Mouse (Mus musculus) limb, embryonic 14.5 days (tissue): ENCODE results near the gene Nptn. TPM values are rescaled to one million over a fixed set of nuclear protein-coding genes. Genes with fewer than 3 reads are reported as not detected.

Experiments
- ATAC-seq: fragments of 200-750 bp; cut with Nextera tagmentation; 2 replicates; pipeline ENCODE4 v1.8.0; 2017; ENCODE audit warnings: low read depth, moderate number of reproducible peaks, moderate TSS enrichment; ENCODE audit not compliant: low FRiP score
- DNase-seq: peaks from one replicate; pipeline ENCODE4 v3.0.0-alpha.2; 2015; ENCODE audit warnings: low spot score
- H3K27ac ChIP-seq: fragments of 300-500 bp; sonication (generic); replicated peaks from 2 replicates; pipeline ENCODE4 v1.5.1; 2014; ENCODE audit warnings: low read depth, mild to moderate bottlenecking, low read length, moderate library complexity, mixed read lengths
- H3K27me3 ChIP-seq: fragments of 300-500 bp; sonication (generic); 2 replicates; pipeline ENCODE4 v1.6.1; 2014; ENCODE audit warnings: low read length, mixed read lengths; ENCODE audit not compliant: control insufficient read depth, insufficient read depth
- H3K36me3 ChIP-seq: fragments of 300-500 bp; sonication (generic); 2 replicates; pipeline ENCODE4 v1.6.1; 2014; ENCODE audit warnings: mild to moderate bottlenecking, low read length, moderate library complexity, mixed read lengths; ENCODE audit not compliant: control insufficient read depth, insufficient read depth
- H3K4me1 ChIP-seq: fragments of 300-500 bp; sonication (generic); 2 replicates; pipeline ENCODE4 v1.6.1; 2014; ENCODE audit warnings: antibody characterized with exemption, low read length, mixed read lengths; ENCODE audit not compliant: control insufficient read depth, insufficient read depth
- H3K4me2 ChIP-seq: fragments of 300-500 bp; sonication (generic); replicated peaks from 2 replicates; pipeline ENCODE4 v1.6.1; 2014; ENCODE audit warnings: low read depth, mild to moderate bottlenecking, low read length, moderate library complexity; ENCODE audit not compliant: severe bottlenecking
- H3K4me3 ChIP-seq: fragments of 300-500 bp; sonication (generic); replicated peaks from 2 replicates; pipeline ENCODE4 v1.5.1; 2014; ENCODE audit warnings: low read length
- H3K9ac ChIP-seq: fragments of 300-500 bp; sonication (generic); 2 replicates; pipeline ENCODE4 v1.6.1; 2014; ENCODE audit warnings: mild to moderate bottlenecking, low read depth, low read length, moderate library complexity; ENCODE audit not compliant: severe bottlenecking
- H3K9me3 ChIP-seq: fragments of 300-500 bp; sonication (generic); 2 replicates; pipeline ENCODE4 v1.6.1; 2016; ENCODE audit warnings: low read length; ENCODE audit not compliant: control insufficient read depth
- POLR2A ChIP-seq: fragments of 200-500 bp; IDR thresholded peaks from 2 replicates; pipeline ENCODE4 v1.8.0; 2012; ENCODE audit warnings: inconsistent platforms, mild to moderate bottlenecking, moderate library complexity, borderline replicate concordance; ENCODE audit not compliant: insufficient read depth, insufficient read length; ENCODE audit errors: extremely low read depth
- WGBS: fragments of 180-500 bp; shearing (Covaris S2); extraction: QIAGEN DNeasy Blood & Tissue Kit; methylation state at CpG from one replicate; pipeline ENCODE4 v1.1.7; 2014; 5-methylcytosine and 5-hydroxymethylcytosine counted together
- polyA plus RNA-seq, 2 experiments: library from polyadenylated mRNA; depleted of rRNA in 1 of 2; stranded (reverse) in 1 of 2; unstranded in 1 of 2; fragments of >200 nt; fragmentation: Nextera tagmentation in 1 of 2; extraction: Ambion mirVana in 1 of 2; gene quantifications; 2 replicates each; pipeline versions ENCODE4 v1.2.1 to v1.2.3; 2012 to 2014

Nptn gene
- polyA plus RNA-seq, 2 experiments: 135 to 335 TPM

GRCm38 (mm10) chr9:58691471-58691870 is 109.4 kb downstream of the Nptn start:
- H3K4me2 ChIP-seq: no peak overlapping the region
- no peak overlapping the region for H3K9ac ChIP-seq
- H3K27me3 ChIP-seq: no peaks in the 10 kb centered on the region
- no peak for DNase-seq
- ATAC-seq: no peak
- no peaks in the 10 kb centered on the region for H3K36me3 ChIP-seq
- H3K27ac ChIP-seq: no peak overlapping the region
- TF ChIP-seq POLR2A: no peak
- WGBS: 67% methylated on average over 7 of the region's 7 CpGs
- no peaks in the 10 kb centered on the region for H3K9me3 ChIP-seq
- no peak overlapping the region for H3K4me3 ChIP-seq
- no peaks in the 10 kb centered on the region for H3K4me1 ChIP-seq

DNA sequence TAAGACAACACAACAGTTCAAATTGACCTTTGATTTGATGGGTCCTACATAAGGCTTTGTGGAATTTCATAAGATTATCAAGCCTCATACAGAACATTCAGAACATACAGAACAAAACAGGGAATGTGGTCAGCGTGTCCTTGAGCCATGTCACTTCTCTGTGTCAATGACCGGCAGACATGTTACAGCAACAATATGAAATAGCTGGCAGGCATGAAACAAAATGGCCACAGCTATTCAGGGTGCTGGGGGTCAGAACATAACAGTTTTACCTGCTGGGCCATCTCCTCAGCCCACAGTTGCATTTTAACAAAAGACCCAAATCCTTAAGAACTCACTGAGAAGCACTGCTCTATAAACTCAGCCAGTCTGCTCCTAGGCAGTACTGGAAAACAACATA is 116.4 kb downstream of the Nptn start:
- TF ChIP-seq POLR2A: no peak

DNA sequence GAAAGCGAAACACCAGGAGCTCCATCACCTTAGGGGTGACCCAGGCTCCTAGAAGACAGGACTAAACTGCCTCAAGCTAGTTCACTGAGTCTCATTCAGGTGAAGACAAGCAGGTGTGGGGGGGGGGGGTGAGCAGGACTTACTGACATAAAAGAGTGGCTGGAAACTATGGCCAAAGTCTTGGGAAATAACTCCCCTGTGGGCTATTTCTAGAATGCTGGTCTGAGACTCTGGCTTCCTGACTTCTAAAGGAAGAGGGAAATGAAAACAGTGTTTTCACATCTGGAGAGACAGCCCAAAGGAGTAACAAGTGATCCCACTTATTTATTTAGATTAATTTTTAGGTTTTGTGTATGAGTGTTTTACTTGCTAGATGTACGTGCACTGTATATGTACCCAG is 119.7 kb downstream of the Nptn start:
- ATAC-seq (no peak), DNase-seq (no peak)
- 84% methylated on average over 2 of the region's 2 CpGs for WGBS
- H3K9me3 ChIP-seq: no peaks in the 10 kb centered on the region
- H3K27me3 ChIP-seq: no peaks in the 10 kb centered on the region
- H3K36me3 ChIP-seq: no peaks in the 10 kb centered on the region
- no peak for TF ChIP-seq POLR2A
- H3K4me3 ChIP-seq: no peak overlapping the region
- no peak overlapping the region for H3K9ac ChIP-seq
- no peaks in the 10 kb centered on the region for H3K4me1 ChIP-seq
- no peak overlapping the region for H3K4me2 ChIP-seq
- H3K27ac ChIP-seq: no peak overlapping the region

More for the DNA sequence above, 116.4 kb downstream of the Nptn start:
- Histone ChIP-seq H3K4me1 (no peaks in the 10 kb centered on the region), H3K9ac (no peak overlapping the region), H3K9me3 (no peaks in the 10 kb centered on the region), H3K27ac (no peak overlapping the region), H3K36me3 (no peaks in the 10 kb centered on the region), H3K27me3 (no peaks in the 10 kb centered on the region), H3K4me2 (no peak overlapping the region), H3K4me3 (no peak overlapping the region)
- no peak for ATAC-seq
- WGBS: 92% methylated on average over 2 of the region's 2 CpGs
- DNase-seq: no peak

DNA sequence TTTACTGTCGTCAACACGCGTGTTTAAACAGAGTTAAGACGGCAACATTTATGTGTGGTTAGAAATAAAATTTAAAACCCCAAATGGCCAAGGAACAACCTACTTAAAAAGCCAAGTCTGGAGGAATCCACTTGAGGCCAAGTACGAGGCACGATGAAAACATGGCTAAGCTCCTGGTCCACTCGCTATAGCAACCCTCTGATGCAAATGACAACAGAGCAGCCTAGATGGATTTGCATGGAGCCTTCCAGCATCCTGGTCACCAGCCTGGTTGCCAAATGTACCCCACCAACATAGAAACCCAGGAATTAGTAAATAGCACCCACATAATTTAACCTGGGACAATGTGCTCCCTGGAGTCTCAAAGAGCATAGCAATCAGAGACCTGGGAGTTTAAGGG is 121.7 kb downstream of the Nptn start:
- no peak overlapping the region for H3K4me2 ChIP-seq
- no peaks in the 10 kb centered on the region for H3K27me3 ChIP-seq
- no peak overlapping the region for H3K27ac ChIP-seq
- DNase-seq: no peak
- H3K36me3 ChIP-seq: no peaks in the 10 kb centered on the region
- no peak overlapping the region for H3K9ac ChIP-seq
- 60% methylated on average over 7 of the region's 7 CpGs for WGBS
- H3K9me3 ChIP-seq: no peaks in the 10 kb centered on the region
- H3K4me3 ChIP-seq: no peak overlapping the region
- no peak for ATAC-seq
- no peak for TF ChIP-seq POLR2A
- H3K4me1 ChIP-seq: no peaks in the 10 kb centered on the region

GRCm38 (mm10) chr9:58706024-58706423 is 124.0 kb downstream of the Nptn start:
- Histone ChIP-seq H3K4me2 (no peak overlapping the region), H3K36me3 (no peaks in the 10 kb centered on the region), H3K9me3 (no peaks in the 10 kb centered on the region), H3K4me1 (no peaks in the 10 kb centered on the region), H3K27ac (no peak overlapping the region), H3K4me3 (no peak overlapping the region), H3K27me3 (no peaks in the 10 kb centered on the region), H3K9ac (no peak overlapping the region)
- DNase-seq: no peak
- no peak for ATAC-seq
- no peak for TF ChIP-seq POLR2A
- 79% methylated on average over 7 of the region's 7 CpGs for WGBS

Other genes with a start within 250 kb of the Nptn start
- gene Tbc1d21, start 211.8 kb upstream of the Nptn start, polyA plus RNA-seq (2012; rRNA removed): 0.05 TPM in 1 of 2 replicates, not detected in the other
- gene Tbc1d21, start 211.8 kb upstream of the Nptn start, polyA plus RNA-seq (2014; fragmentation: Nextera tagmentation; extraction: Ambion mirVana): not detected in 2 replicates
- gene Insyn1, start 93.6 kb upstream of the Nptn start, polyA plus RNA-seq (2012; rRNA removed): 23.9 and 28.1 TPM in 2 replicates
- 6.5 and 8.2 TPM in 2 replicates for gene Insyn1, start 93.6 kb upstream of the Nptn start, polyA plus RNA-seq (2014; fragmentation: Nextera tagmentation; extraction: Ambion mirVana)
- 64.8 and 89.2 TPM in 2 replicates for gene Cd276, start 26.8 kb upstream of the Nptn start, polyA plus RNA-seq (2012; rRNA removed)
- 64.9 and 74.9 TPM in 2 replicates for gene Cd276, start 26.8 kb upstream of the Nptn start, polyA plus RNA-seq (2014; fragmentation: Nextera tagmentation; extraction: Ambion mirVana)
- 1.0 and 1.5 TPM in 2 replicates for gene Rec114, start 161.7 kb downstream of the Nptn start, polyA plus RNA-seq (2012; rRNA removed)
- 2.4 and 2.8 TPM in 2 replicates for gene Rec114, start 161.7 kb downstream of the Nptn start, polyA plus RNA-seq (2014; fragmentation: Nextera tagmentation; extraction: Ambion mirVana)
- gene Hcn4, start 241.2 kb downstream of the Nptn start, polyA plus RNA-seq (2012; rRNA removed): 1.2 and 1.6 TPM in 2 replicates
- gene Hcn4, start 241.2 kb downstream of the Nptn start, polyA plus RNA-seq (2014; fragmentation: Nextera tagmentation; extraction: Ambion mirVana): 0.25 and 0.43 TPM in 2 replicates